Mouse (Mus musculus) ES-Bruce4 (cell line): Measurements from ENCODE around the gene Gm16253. TPM values are rescaled to one million over a fixed set of nuclear protein-coding genes. Genes with fewer than 3 reads are reported as not detected.

Experiments
- H3K27ac ChIP-seq: 2 replicates; pipeline ENCODE4 v1.5.1; 2012; ENCODE audit warnings: low read length, inconsistent platforms; ENCODE audit not compliant: insufficient read depth
- H3K27me3 ChIP-seq: 2 replicates; pipeline ENCODE4 v1.6.1; 2012; ENCODE audit warnings: mild to moderate bottlenecking, low read length, inconsistent platforms; ENCODE audit not compliant: control insufficient read depth, poor library complexity, insufficient read depth, severe bottlenecking
- H3K36me3 ChIP-seq: 2 replicates; pipeline ENCODE4 v1.6.1; 2012; ENCODE audit warnings: inconsistent platforms, mild to moderate bottlenecking, low read length, moderate library complexity; ENCODE audit not compliant: control insufficient read depth, poor library complexity, insufficient read depth, severe bottlenecking
- H3K4me1 ChIP-seq: one replicate; pipeline ENCODE4 v1.8.1; 2011; ENCODE audit warnings: low read length; ENCODE audit not compliant: control insufficient read depth, insufficient read depth
- H3K4me3 ChIP-seq: 2 replicates; pipeline ENCODE4 v1.5.1; 2011; ENCODE audit warnings: low read depth, mild to moderate bottlenecking, low read length
- H3K9ac ChIP-seq: 2 replicates; pipeline ENCODE4 v1.6.1; 2012; ENCODE audit warnings: low read depth, mild to moderate bottlenecking, inconsistent platforms; ENCODE audit not compliant: poor library complexity, severe bottlenecking
- H3K9me3 ChIP-seq: replicated peaks from 2 replicates; pipeline ENCODE4 v1.6.1; 2012; ENCODE audit warnings: mild to moderate bottlenecking, low read length, inconsistent platforms; ENCODE audit not compliant: control insufficient read depth, poor library complexity, insufficient read depth, severe bottlenecking
- CTCF ChIP-seq: IDR thresholded peaks from one replicate; pipeline ENCODE4 v1.8.1; 2011; ENCODE audit warnings: low read depth, low read length
- EP300 ChIP-seq: IDR thresholded peaks from 2 replicates; pipeline ENCODE4 v1.6.1; 2011; ENCODE audit warnings: low read depth, low read length; ENCODE audit not compliant: insufficient read depth
- POLR2A ChIP-seq: IDR thresholded peaks from one replicate; pipeline ENCODE4 v1.8.1; 2011; ENCODE audit warnings: low read length; ENCODE audit not compliant: insufficient read depth
- polyA plus RNA-seq: library from polyadenylated mRNA; stranded (reverse); fragments of >200 nt; gene quantifications from 2 replicates; pipeline ENCODE4 v1.2.4, GENCODE M21; 2011; ENCODE audit warnings: low read depth; ENCODE audit not compliant: missing spikeins, insufficient read depth, insufficient read length

Gm16253 gene
- polyA plus RNA-seq, 1 experiment: 1.1 TPM

- no peak overlapping the region; the same call in 1 of the 2 replicates for H3K9ac ChIP-seq
- no peak for TF ChIP-seq CTCF
- no peaks in the 10 kb centered on the region for H3K36me3 ChIP-seq
- no peaks in the 10 kb centered on the region for H3K27me3 ChIP-seq
- H3K9me3 ChIP-seq: no peaks in the 10 kb centered on the region
- peak overlapping the region; percentile 42 for H3K27ac ChIP-seq
- no peak overlapping the region for H3K4me3 ChIP-seq
- H3K4me1 ChIP-seq: peaks cover 7% of the 10 kb centered on the region
Observed at GRCm38 (mm10) chr3:96573611-96574511, 2.9 kb upstream of the Gm16253 start.

- Histone ChIP-seq H3K27me3 (no peaks in the 10 kb centered on the region), H3K9me3 (no peaks in the 10 kb centered on the region), H3K4me3 (peak overlapping the region; percentile 32), H3K9ac (peak overlapping the region; percentile 52; the same call in 1 of the 2 replicates), H3K36me3 (no peaks in the 10 kb centered on the region), H3K27ac (peak overlapping the region; percentile 94), H3K4me1 (peaks cover 5% of the 10 kb centered on the region)
- TF ChIP-seq EP300 (no peak), CTCF (no peak)
Observed at GRCm38 (mm10) chr3:96575272-96575984, 1.4 kb upstream of the Gm16253 start.

GRCm38 (mm10) chr3:96576005-96576658 is 652 bp upstream of the Gm16253 start:
- Histone ChIP-seq H3K4me3 (peak overlapping the region; percentile 32), H3K4me1 (peaks cover 5% of the 10 kb centered on the region), H3K9me3 (no peaks in the 10 kb centered on the region), H3K9ac (peak overlapping the region; percentile 52), H3K27me3 (no peaks in the 10 kb centered on the region), H3K27ac (peak overlapping the region; percentile 94), H3K36me3 (no peaks in the 10 kb centered on the region)
- TF ChIP-seq EP300 (no peak), CTCF (no peak)

- peak; percentile 82; the same call in 1 of the 2 replicates for TF ChIP-seq EP300
- TF ChIP-seq CTCF: no peak
- no peak for TF ChIP-seq POLR2A
- Histone ChIP-seq H3K27me3 (no peaks in the 10 kb centered on the region), H3K36me3 (no peaks in the 10 kb centered on the region), H3K27ac (peak overlapping the region; percentile 98), H3K9ac (peak overlapping the region; percentile 61), H3K4me3 (peak overlapping the region; percentile 32), H3K9me3 (no peaks in the 10 kb centered on the region), H3K4me1 (peaks cover 7% of the 10 kb centered on the region)
Observed at GRCm38 (mm10) chr3:96577566-96577965, 782 bp downstream of the Gm16253 start.

- H3K9ac ChIP-seq: no peak overlapping the region
- TF ChIP-seq POLR2A (no peak), CTCF (peak; percentile 33), EP300 (0 out of 2 replicates have a peak, but pooled peaks have one; percentile 11)
- H3K27ac ChIP-seq: peak overlapping the region; percentile 8; the same call in 1 of the 2 replicates
- peaks cover 7% of the 10 kb centered on the region for H3K4me1 ChIP-seq
- no peaks in the 10 kb centered on the region for H3K36me3 ChIP-seq
- no peak overlapping the region for H3K4me3 ChIP-seq
- H3K9me3 ChIP-seq: no peaks in the 10 kb centered on the region
- no peaks in the 10 kb centered on the region for H3K27me3 ChIP-seq
Observed at GRCm38 (mm10) chr3:96578561-96579238, 1.9 kb downstream of the Gm16253 start.
